Mouse (Mus musculus): ENCODE results near the gene a.
A peak's percentile ranks its signal among the peaks of the same experiment; 100 is the strongest.
"Not testable (repeated sequence)": the region's sequence is repeated elsewhere in the genome, so short reads cannot be mapped to it uniquely, and the experiment has no call there.

Gene a

DNA sequence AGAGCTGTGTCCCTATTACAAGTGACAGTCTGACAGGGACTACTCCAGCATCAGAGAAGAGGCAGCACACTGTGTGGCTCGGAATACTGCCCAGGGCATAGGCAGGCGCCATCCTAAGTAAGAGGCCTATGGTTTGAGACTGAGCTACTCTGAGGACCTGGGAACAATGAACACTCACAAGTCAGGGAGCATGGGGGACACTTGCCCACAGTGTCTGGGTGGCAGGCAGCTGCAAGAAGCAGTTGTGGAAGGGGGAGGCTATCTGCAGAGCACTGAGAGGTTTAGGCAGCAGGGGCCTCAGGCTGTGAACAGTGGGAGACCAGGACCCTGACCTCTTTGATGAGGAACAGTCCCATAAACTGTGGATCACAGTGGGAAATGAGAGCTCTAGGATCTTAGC, 137.1 kb downstream of the a start:
- DNase-seq = no peak

DNA sequence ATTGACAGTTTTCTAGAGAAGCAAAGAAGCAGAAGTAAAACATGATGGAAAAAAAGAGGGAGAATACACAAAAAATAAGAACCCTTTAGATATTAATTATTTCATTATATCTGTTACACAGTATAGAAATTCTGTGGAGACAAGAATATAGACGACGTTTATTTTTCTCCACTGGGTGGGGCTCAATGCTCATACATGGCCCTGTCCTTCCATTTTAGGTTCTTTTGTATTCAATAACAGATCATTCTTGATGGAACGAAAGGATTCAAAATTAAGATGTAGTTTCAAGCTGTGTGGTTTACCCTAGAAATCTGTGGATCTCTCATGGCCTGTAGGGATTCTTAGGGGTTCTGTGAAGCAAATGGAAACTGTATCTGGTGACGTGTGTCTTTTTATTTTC, 142.7 kb downstream of the a start:
- no peak for DNase-seq

DNA sequence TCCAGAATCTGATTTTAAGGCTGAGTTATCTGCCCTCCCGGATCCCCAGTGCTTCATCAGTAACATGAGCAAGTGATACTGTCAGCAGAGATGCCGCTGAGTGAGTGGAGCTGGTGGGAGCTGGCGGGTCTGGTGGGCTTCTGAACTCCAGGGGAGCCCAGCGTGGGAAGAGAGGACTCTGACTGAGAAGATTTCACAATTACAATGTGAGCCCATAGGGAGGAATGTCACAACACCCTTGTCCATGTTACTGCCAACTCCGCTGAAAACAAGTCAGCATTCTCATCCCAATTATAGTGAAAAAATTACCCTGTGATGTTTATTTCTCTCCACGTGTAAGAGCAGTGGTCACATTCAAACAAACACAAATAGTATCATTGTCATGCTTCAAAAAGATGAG, 144.9 kb downstream of the a start:
- DNase-seq = no peak

DNA sequence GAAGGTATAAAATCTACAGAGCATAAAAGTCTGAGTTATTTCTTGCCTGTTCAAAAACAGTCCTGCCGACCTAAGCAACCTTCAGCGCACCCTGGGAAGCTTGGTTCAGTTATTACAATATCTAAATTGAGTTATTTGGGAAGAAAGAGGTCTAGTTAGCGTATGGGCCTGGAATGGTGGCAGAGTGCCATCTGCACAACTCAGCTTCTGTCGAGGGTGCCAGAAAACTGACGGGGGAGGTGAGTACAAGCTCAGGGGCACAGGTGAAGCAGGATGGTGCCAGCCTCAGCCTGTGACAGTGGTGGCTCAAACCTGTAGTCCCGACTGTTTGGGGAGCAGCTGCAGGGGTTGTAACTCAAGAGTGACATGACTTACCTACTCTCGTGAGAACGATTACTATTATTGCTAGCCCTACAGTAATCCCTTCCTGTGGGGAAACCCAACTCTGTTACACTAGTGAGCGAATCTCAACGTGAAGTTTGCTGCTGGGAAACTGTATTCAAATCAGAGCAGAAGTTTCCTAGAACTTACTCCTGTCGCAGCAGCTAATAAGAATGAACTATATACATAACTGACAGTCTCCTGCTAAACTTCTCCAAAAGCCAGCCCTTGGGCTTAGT, 145.4 kb downstream of the a start:
- DNase-seq = no peak

DNA sequence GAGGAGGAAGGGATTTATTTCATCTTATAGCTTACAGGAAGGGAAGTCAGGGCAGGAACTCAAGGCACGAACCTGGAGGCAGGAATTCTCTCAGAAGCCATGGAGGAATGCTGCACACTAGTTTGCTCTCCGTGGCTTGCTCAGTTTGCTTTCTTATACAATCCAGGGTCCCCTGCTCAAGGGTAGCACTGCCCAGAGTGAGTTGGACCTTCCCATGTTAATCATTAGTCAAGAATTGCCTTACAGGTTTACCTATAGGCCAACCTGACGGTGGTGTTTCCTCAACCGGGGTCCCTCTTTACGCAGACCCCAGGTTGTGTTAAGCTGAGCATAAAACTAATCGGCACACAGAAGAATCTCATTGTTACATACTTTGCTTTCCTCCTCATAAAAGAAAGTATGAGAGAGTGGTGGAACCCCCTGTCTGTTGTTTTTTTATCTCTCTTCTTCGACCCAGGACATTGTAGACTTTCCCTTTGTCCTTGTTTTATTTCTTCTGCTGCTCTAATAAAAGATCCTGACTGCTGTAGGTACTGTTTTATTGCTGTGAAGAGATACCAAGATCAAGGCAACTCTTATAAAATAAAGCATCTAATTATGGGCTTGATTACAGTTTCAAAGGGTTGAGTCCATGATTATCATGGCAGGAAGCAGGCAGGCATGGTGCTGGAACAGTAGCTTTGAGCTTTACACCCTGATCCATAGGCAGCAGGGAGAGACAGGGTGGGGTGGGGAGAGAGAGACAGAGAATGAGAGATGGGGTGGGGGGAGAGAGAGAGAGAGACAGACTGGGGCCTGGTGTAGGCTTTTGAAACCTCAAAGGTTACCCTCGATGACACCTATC, 146.6 kb downstream of the a start:
- no peak for DNase-seq

DNA sequence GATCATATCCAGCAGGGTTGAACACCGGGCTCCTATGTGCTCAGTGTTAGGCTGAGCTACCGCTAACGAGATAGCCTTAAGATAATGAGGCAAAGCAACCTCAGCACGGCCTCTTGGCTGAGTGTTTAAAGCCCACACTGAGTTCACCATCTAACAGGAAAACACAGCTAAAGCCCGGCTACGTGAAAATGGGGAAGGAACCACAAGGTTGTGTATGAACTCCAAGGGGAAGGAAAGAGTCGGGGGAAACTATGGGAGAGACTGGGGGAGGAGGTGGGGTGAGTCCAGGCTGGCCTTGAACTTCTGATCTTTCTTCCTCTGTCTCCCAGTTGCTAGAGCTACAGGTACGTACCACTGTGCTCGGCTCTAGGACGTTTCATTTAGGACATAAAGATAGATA, 150.8 kb downstream of the a start:
- no peak for DNase-seq

DNA sequence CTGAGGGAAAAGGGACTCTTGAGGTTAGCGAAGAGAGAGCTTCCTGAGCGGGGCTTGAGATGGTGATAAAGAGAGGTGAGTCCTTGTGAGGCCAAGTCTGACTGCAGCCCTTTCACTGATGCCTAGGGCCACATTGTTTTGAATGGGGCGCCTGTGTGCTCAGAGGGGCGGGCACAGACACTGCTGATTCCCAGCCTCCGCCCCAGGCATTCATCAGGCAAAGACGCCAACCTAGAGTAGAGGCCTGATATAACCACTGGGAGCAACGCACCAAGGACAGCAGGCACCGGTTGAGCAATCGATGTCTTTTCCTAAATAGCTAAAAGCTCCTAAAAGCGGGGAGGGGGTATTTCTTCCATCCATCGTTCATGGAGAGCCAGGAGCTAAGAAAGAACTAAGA, 151.3 kb downstream of the a start:
- no peak for DNase-seq

DNA sequence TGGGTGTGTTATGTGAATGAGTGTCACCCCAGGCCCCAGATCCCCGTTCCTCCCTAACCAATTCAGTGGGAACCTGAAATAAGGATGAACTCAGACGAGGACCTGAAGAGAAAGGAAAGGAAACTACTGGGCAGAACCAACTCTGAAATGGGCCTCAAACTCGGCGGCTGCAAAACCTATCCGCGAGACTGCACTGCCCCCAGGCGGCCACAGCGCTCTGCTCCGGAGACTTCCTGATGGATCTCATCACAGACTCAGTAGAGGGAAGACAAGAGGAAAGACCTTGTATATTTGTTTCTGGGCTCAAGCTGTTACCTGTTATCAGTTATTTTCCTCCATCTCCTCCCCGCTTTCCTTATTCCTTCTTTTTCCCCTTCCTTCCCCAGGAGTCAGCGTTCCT, 151.9 kb downstream of the a start:
- DNase-seq = peak; percentile 91 to 92

DNA sequence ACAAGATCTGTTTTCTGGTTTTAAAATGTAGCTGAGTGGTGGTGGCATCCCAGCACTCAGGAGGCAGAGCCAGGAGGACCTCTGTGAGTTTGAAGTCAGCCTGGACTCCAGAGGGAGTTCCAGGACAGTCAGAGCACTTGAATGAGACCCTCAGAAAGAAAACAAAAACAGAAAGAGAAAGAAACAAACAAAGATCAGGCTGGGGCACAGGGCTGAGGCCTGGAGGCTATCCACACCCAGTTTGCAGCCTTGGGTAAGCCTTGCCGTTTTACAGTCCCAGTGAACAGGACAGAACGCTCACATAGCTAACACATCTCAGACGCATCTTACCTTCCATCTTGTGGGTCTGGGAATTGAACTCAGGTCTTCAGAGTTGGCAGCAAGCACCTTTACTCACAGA, 155.7 kb downstream of the a start:
- DNase-seq = no peak

DNA sequence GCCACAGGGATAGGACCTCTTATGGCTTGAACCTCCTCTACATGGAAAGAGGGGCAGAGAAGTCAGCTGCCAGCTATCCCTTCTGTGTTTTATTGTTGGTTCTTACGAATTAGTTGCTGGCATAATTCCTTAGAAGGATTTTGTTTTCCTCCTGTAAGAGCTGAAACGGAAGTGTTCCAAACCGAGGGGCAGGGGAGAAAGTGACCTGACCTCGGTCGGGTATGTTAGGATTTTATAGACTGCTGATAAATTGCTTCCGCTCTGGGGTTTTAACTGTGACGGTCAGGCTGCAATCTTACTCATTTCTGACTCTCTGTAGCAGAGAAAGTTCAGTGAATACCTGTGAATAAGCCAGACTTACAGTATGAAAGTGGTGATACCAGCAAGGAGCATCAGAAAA, 158.2 kb downstream of the a start:
- DNase-seq = peak in 1 of 2 experiments; percentile 22

DNA sequence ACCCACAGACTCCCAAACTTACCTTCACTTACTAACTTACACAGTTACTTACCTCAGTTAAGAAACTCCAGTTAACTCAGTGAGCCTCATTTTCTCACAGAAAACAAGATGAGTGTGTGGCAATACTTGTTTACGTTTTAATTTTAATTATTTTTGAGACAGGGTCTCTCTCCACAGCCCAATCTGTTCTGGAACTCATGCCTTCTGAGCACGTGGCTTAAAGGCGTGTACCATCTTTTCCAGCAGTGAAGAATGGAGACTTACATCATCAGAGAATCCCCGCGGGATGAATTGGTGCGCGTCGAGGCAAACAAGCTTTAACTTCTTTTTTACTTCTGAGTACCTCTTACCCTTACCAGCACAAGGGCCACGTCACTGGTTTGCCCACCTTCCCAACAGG, 158.7 kb downstream of the a start:
- DNase-seq = no peak

DNA sequence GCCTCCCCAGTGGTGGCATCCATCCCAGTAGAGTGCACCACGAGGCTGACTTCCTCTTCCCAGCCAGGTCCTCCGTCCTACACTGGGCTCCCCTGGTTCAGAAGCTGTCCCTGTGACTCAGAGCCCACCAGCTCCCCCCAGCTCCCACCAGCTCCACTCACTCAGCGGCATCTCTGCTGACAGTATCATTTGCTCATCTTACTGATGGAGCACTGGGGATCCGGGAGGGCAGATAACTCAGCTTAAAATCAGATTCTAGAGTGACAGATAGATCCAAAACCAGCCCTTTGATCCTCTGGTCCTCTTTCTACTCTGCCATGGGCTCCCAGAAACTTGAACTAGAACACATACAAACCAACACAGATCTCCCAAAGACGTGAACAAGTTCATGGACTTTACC, 159.4 kb downstream of the a start:
- no peak for DNase-seq

DNA sequence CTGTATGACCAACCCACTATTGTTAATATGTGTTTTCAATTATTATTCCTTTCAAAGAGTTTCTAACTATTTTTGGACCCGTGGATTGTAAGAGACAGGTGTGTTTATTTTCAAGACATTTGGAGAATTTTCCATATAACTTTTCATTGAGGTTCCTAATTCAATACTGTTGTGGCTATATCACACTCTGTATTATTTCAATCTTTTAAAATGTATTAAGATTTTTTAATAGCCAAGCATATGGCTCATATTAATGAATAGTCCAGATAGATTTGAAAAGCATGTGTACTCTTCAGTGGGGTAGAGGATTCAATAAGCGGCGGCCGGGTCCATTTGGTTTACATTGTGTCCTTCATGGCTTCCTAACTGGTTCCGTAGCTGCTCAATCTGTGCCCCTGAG, 168.3 kb downstream of the a start:
- no peak for DNase-seq

DNA sequence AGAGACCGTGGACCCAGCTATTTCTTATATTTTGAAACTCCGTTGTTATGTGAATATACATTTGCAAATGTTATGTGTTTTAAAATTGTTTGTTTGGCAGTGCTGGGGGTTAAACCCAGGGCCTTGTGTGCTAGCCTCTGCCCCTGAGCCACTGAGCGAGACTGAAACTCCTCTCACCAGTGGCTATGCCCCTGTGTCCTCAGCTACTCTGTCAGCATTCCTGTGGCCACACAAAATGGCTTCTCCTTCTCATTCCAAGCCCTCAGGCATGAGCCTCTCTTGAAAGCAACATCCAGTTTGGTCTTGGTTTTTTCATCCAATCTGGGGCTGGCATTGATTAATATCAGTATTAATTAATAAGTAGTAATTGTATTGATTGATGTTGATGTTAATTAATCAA, 168.7 kb downstream of the a start:
- DNase-seq = no peak

DNA sequence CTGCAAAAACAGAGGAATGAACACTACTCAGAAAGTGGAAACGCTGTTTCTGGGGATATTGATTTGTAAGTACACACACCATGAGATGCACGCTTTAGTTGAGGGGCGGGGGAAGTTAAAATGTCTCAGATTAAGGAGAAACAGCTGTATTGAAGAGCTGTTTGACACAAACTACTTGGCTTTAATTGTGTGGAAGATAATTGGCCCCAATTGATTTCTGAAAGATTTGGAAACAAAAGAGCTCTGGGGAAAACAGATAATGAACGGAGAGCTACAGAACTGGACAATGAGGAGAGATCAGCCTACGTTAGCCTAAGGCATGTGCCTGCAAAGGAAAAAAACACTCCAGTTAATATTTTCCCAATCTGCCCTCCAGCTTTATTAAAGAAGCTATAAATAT, 172.0 kb downstream of the a start:
- DNase-seq = no peak

DNA sequence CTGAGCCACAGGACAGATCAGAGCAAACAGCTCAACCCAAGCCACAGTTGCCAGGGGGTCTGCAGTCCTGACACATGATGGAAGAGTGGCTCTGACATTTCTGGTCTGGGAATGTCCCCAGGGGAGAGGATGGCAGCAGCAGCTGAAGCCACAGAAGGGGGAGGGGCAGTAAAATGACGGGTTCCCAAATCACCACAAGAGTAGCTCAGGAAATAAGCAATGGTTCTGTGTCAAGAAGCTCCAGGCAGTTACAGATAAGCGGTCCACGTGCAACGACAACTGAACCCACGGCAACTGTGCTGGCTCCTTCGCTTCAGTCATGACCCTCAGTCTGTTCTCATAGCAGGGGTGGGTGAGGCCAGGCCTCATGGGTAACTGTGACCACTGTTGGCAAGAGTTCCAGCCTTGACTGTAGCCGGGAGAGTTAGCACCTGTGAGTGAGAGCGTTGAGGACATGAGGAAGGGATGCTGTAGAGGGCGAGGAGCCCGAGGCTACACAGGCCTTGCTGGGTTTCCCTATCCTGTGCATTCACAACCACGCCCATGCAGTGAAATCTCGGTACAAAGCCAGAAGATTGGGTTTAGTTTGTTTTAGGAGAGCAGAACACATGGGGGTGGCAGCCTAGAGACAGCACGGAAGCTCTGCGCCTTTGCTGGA, 178.7 kb downstream of the a start:
- DNase-seq = not testable (repeated sequence)

DNA sequence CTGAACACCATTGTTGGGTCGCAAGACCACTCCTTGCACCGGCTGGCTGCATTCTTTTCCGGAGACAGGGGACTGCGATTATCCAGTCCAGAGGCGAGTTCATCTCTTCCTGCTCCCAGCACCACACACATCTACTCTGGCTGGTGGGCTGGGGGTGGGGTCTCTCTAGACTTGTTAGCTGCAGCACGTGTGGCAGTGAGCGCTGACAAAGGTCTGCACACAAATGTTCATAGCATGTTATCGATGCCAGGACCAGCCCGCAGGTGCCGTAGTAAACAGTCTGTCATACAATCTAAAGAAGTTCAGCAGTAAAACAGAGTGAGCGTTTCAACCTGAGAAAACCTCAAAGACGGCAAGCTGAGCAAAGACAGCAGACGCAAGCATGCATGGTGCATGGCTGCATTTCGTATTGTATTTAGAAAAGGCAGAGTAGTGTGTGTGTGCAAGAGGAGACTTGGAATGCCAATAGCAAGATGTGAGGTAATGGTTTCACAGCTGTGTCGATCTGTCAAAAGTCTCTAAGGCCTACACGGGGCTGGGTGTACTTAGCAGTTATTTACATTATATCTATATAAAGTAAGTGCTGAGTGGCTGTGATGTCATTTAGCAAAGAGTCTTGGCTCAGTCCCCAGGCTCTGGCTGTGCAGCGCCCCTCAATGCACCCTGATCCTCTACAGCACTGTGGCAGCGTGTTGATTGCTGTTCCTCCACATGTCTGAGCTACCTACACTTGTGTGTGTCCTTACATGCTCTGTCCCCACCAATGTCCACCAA, 180.9 kb downstream of the a start:
- no peak for DNase-seq

DNA sequence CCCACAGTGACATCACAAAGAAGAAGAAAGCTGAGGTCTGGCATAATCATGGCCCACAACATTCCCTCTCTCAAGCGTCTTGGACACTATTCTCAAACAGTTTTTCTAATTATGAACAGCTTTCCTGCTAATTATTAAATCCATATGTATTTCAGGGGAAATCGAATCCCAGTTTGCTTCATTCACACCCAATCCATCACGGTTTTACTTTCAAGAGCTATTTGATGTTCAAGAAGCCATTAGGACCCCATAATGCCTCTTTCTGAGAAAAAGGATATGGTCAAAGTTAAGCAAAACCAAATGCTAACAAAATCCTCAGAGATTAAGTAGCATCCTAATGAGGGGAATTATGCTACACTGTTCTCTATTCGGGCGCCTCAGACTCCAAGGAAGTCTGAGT, 181.8 kb downstream of the a start:
- DNase-seq = no peak

DNA sequence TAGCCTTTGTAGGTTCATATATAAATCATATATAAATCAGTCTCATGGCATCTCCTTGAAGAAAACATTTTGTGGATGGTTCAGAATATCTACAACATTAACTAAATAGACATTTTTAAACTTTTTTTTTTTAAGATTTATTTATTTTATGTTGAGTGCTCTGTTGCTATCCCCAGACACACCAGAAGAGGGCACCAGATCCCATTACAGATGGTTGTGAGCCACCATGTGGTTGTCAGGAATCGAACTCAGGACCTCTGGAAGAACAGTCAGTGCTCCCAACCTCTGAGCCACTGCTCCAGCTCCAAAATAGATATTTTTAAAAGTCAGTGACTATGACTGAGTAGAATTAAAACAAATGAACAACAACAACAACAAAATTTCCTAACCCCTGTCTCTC, 195.4 kb downstream of the a start:
- DNase-seq = no peak

DNA sequence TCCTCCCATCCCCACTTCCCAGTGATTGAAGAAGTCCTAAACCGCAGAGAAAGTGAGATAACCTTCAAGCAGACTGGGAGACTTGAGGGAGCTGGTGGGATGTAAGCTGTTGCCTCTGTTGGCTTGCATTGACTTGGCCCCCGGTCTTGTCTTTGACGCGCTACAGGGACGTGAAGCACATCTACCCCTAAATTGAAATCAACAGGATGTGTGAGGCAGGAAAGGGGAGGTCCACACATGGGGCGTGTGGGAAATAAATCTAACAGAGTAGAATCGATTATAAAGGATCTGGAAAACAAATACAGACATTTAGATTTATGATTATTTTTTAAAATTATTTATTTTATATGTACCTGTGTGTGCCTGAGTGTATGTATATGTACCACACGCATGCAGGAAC, 200.2 kb downstream of the a start:
- no peak for DNase-seq

DNA sequence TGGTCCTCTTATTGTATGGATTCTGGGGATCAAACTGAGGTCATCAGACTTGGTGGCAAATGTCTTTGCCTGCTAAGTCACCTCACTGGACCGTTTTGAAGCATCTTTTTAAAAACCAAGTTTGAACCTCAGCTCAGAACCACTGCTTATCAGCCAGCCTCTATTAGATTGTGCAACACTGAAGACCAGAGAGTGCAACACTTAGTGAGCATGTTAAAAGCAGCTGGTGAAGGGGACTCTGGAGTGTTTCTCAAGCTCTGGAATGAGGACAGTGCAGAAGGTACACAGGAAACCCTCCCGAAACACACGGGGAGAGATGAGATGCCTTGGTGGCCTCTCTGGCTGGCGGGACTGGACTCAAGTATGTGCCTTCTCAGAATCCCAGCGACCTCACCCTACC, 200.9 kb downstream of the a start:
- no peak for DNase-seq

DNA sequence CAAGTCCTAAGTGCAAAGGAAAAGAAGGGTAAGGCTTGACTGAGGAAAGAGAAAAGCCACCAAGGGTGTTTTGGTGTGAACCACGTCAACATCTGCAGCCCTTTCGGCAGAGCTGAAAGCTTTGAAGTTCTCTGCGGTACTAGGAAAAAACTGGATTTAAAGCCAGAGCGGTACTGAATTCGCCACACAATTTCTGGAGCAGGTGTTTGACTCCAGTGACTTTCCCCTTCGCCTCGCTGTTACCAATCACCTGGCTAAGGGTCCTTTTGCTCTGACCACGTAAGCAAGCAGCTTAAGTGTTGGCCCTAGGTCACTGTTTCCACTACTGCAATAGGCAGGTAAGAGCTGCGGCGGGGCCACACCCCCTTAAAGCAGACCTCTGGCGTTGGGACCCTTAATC, 214.3 kb downstream of the a start:
- no peak for DNase-seq

DNA sequence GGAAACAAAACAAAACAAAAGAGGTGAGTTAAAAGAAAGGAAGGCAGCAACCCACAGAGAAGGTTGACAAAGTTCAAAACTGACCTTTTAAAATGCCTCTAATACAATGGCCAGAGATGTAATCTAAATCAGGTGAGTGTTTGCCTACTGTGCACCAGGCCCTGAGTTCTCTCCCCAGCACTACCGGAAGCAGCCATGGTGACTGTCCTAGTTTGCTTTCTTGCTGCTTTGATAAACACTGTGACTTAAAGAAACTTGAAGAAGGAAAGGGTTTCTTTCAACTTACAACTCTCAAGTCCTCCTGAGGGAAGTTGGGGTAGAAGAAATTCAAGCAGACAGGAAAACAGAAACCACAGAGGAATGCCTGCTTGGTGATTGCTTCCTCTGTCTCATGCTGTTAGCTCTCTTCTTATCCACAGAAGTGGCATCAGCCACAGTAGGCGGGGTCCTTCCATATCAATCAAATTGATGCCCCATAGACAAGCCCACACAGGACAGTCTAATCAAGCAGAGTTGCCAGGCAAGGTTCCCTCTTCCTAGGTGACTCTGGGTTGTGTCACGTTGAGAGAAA, 220.0 kb downstream of the a start:
- DNase-seq = peak in 1 of 2 experiments; percentile 21

All from kidney, postnatal 4 days (tissue).